Mouse (Mus musculus) adrenal gland, postnatal 25 days (tissue): ENCODE measurements at regions not wholly inside any gene's neighbourhood (a gene's known extent, or its start where the extent isn't known, plus 50 kb on each side); places are given as distances from the start of the nearest gene placed in this dataset.

Source experiments
- DNase-seq: peaks from one replicate; pipeline ENCODE4 v3.0.0; 2021; ENCODE audit warnings: mixed read lengths

DNA sequence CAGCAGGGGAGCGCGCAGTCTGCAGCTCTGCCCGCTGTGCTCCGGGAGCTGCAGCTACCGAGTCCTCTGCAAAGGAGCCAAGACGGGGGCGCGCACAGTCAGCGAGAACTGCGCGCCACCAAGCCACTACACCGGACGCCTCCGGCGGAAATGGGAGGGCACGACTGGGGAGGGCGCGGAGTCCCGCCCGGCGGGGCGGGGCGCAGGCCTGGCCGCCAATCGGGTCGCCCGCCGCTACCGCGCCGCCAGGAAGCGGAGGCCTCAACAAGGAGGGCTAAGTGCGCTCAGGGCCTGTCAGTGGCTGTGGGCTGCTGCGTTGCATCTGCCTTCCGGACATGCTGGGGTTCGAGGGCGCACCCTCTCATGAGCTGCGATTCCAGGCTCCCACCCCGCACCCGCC is 481.7 kb upstream of the Ywhaq start:
- peak; percentile 1 for DNase-seq
